Mouse (Mus musculus): ENCODE results near the gene Ndufs5. TPM values are rescaled to one million over a fixed set of nuclear protein-coding genes. Genes with fewer than 3 reads are reported as not detected.

Gene Ndufs5
- total and polyA plus RNA-seq, 2 experiments from 2014 or later: 161 to 536 TPM

- Histone ChIP-seq H3K4me1 (ENCODE audit: insufficient read depth) (peaks cover 4% of the 10 kb centered on the region; the same call in 1 of the 2 replicates), H3K27ac (ENCODE audit: low read depth, low read length) (peak overlapping the region; percentile 84), H3K4me2 (ENCODE audit: low read depth) (peak overlapping the region; percentile 63), H3K4me3 (ENCODE audit: low read depth, low read length) (peak overlapping the region; percentile 94), H3K9ac (peak overlapping the region; percentile 75), H3K36me3 (ENCODE audit: insufficient read depth) (no peaks in the 10 kb centered on the region), H3K27me3 (ENCODE audit: insufficient read depth, low read length) (no peaks in the 10 kb centered on the region), H3K9me3 (ENCODE audit: low read length) (no peaks in the 10 kb centered on the region)
- TF ChIP-seq CTCF (IDR thresholded peaks at IDR 0.05; ENCODE audit: low read depth): peak; percentile 21; the same call in 1 of the 2 replicates
- 9% methylated on average over 10 of the region's 10 CpGs for WGBS
- ATAC-seq: no peak
- no peak for DNase-seq
Measured at GRCm38 (mm10) chr4:123748726-123749415, 30.9 kb upstream of the Ndufs5 start.

DNA sequence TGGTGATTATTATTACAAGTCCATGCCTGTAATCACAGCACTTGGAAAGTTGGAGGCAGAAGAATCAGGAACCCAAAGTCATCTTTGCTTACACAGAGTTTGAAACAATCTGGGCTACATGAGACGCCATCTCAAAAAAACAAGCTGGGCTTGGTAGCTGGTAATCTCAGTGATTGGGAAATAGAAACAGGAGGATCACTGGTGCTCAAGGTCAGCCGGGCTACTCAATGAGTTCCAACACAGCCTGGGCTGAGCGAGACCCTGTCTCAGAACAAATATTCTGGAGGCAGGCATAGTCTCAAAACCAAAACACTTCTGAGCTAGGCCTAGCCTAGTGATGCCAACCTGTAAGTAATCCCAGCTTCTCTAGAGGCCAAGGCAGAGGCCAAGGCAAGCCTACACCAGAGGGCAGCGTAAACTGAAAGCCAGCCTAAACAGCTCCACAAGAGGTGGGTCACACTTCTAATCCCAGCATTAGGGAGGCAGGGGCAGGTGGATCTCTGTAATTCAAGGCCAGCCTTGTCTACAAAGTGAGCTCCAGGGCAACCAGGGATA, 27.3 kb upstream of the Ndufs5 start:
- H3K9ac ChIP-seq: no peak overlapping the region

GRCm38 (mm10) chr4:123742891-123743290, 24.9 kb upstream of the Ndufs5 start:
- Histone ChIP-seq H3K9ac (no peak overlapping the region), H3K27ac (ENCODE audit: low read depth, low read length) (no peak overlapping the region), H3K4me2 (ENCODE audit: low read depth) (no peak overlapping the region), H3K27me3 (ENCODE audit: insufficient read depth, low read length) (no peaks in the 10 kb centered on the region), H3K4me1 (ENCODE audit: insufficient read depth) (no peaks in the 10 kb centered on the region), H3K36me3 (ENCODE audit: insufficient read depth) (peaks cover 33% of the 10 kb centered on the region), H3K9me3 (ENCODE audit: low read length) (no peaks in the 10 kb centered on the region), H3K4me3 (ENCODE audit: low read depth, low read length) (no peak overlapping the region)
- ATAC-seq (no peak), DNase-seq (no peak)
- WGBS: 94% methylated on average over 1 of the region's 1 CpGs
- no peak for TF ChIP-seq CTCF (IDR thresholded peaks at IDR 0.05; ENCODE audit: low read depth)

More for the DNA sequence above, 27.3 kb upstream of the Ndufs5 start:
- Histone ChIP-seq H3K4me1 (ENCODE audit: insufficient read depth) (0 out of 2 replicates have a peak, but pooled peaks cover 4% of the 10 kb centered on the region), H3K9me3 (ENCODE audit: low read length) (no peaks in the 10 kb centered on the region), H3K4me2 (ENCODE audit: low read depth) (no peak overlapping the region), H3K27me3 (ENCODE audit: insufficient read depth, low read length) (no peaks in the 10 kb centered on the region), H3K27ac (ENCODE audit: low read depth, low read length) (no peak overlapping the region), H3K36me3 (ENCODE audit: insufficient read depth) (peaks cover 14% of the 10 kb centered on the region; the same call in 1 of the 2 replicates), H3K4me3 (ENCODE audit: low read depth, low read length) (no peak overlapping the region)
- TF ChIP-seq CTCF (IDR thresholded peaks at IDR 0.05; ENCODE audit: low read depth): no peak
- WGBS: 94% methylated on average over 4 of the region's 4 CpGs
- no peak for ATAC-seq
- DNase-seq: no peak

- Histone ChIP-seq H3K27me3 (ENCODE audit: insufficient read depth, low read length) (no peaks in the 10 kb centered on the region), H3K4me3 (ENCODE audit: low read depth, low read length) (no peak overlapping the region), H3K36me3 (ENCODE audit: insufficient read depth) (peaks cover 55% of the 10 kb centered on the region), H3K9me3 (ENCODE audit: low read length) (no peaks in the 10 kb centered on the region), H3K4me1 (ENCODE audit: insufficient read depth) (no peaks in the 10 kb centered on the region), H3K27ac (ENCODE audit: low read depth, low read length) (no peak overlapping the region), H3K9ac (no peak overlapping the region), H3K4me2 (ENCODE audit: low read depth) (no peak overlapping the region)
- no peak for TF ChIP-seq CTCF (IDR thresholded peaks at IDR 0.05; ENCODE audit: low read depth)
- no peak for DNase-seq
- WGBS: 92% methylated on average over 4 of the region's 4 CpGs
- ATAC-seq: no peak
Measured at GRCm38 (mm10) chr4:123738708-123739107, 20.7 kb upstream of the Ndufs5 start.

DNA sequence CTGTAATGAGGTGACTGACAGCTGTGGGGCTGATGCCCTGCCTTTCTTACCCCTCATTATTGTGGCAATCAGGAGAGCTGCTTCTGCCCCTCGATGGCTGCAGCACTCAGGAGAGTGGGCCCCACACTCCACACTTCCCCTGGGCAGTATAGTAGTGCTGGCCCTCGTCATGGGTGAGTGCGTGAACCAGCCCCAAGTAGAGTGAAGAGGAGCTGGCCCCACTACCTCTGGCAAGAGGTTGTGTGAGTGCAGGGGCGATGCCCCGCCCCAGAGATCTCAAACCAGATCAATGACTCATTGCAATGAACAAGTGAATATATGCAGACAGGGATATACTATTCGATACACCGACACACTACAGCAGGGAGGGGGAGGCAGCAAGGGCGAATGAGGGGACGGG, 15.5 kb upstream of the Ndufs5 start:
- no peak for ATAC-seq
- H3K4me3 ChIP-seq (ENCODE audit: low read depth, low read length): no peak overlapping the region
- peaks cover 40% of the 10 kb centered on the region for H3K36me3 ChIP-seq (ENCODE audit: insufficient read depth)

GRCm38 (mm10) chr4:123732921-123733320, 14.9 kb upstream of the Ndufs5 start:
- no peak for DNase-seq
- Histone ChIP-seq H3K36me3 (ENCODE audit: insufficient read depth) (peaks cover 34% of the 10 kb centered on the region), H3K4me3 (ENCODE audit: low read depth, low read length) (no peak overlapping the region), H3K4me1 (ENCODE audit: insufficient read depth) (no peaks in the 10 kb centered on the region), H3K27ac (ENCODE audit: low read depth, low read length) (no peak overlapping the region), H3K9ac (no peak overlapping the region), H3K9me3 (ENCODE audit: low read length) (no peaks in the 10 kb centered on the region), H3K4me2 (ENCODE audit: low read depth) (no peak overlapping the region), H3K27me3 (ENCODE audit: insufficient read depth, low read length) (no peaks in the 10 kb centered on the region)
- WGBS: 89% methylated on average over 2 of the region's 2 CpGs
- TF ChIP-seq CTCF (IDR thresholded peaks at IDR 0.05; ENCODE audit: low read depth): no peak
- no peak for ATAC-seq

More for the DNA sequence above, 15.5 kb upstream of the Ndufs5 start:
- Histone ChIP-seq H3K4me1 (ENCODE audit: insufficient read depth) (no peaks in the 10 kb centered on the region), H3K27me3 (ENCODE audit: insufficient read depth, low read length) (no peaks in the 10 kb centered on the region), H3K9ac (no peak overlapping the region), H3K4me2 (ENCODE audit: low read depth) (no peak overlapping the region), H3K9me3 (ENCODE audit: low read length) (no peaks in the 10 kb centered on the region), H3K27ac (ENCODE audit: low read depth, low read length) (no peak overlapping the region)
- WGBS: 93% methylated on average over 9 of the region's 9 CpGs
- no peak for DNase-seq
- TF ChIP-seq CTCF (IDR thresholded peaks at IDR 0.05; ENCODE audit: low read depth): no peak

GRCm38 (mm10) chr4:123732163-123732910, 14.3 kb upstream of the Ndufs5 start:
- DNase-seq (no peak), ATAC-seq (no peak)
- H3K4me3 ChIP-seq (ENCODE audit: low read depth, low read length): no peak overlapping the region
- WGBS: 94% methylated on average over 4 of the region's 4 CpGs
- H3K27me3 ChIP-seq (ENCODE audit: insufficient read depth, low read length): no peaks in the 10 kb centered on the region
- no peaks in the 10 kb centered on the region for H3K9me3 ChIP-seq (ENCODE audit: low read length)
- H3K27ac ChIP-seq (ENCODE audit: low read depth, low read length): no peak overlapping the region
- no peak overlapping the region for H3K9ac ChIP-seq
- peaks cover 31% of the 10 kb centered on the region for H3K36me3 ChIP-seq (ENCODE audit: insufficient read depth)
- no peaks in the 10 kb centered on the region for H3K4me1 ChIP-seq (ENCODE audit: insufficient read depth)
- H3K4me2 ChIP-seq (ENCODE audit: low read depth): no peak overlapping the region
- TF ChIP-seq CTCF (IDR thresholded peaks at IDR 0.05; ENCODE audit: low read depth): no peak
